Mouse (Mus musculus): ENCODE results near the gene Ptpn21.

DNA sequence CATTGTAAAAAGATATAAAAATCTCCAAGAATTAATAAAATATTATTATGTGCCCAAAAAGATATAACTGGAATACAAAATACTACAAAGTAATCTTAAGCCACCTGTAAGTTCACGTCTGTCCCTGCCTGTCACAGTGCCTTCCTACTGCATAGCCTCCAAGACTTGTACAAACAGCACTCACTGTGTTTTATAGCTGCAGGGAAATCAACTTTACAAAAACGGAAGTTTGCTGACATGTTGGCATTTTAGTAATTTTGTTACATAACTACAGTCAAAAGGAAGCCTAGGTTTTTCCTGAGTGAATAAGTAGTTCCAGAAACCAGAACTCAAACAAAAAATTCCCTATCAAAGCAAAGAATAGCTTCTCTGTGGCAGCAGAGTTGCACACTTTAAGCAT, 33.7 kb downstream of the Ptpn21 start:
- no peak for TF ChIP-seq CTCF (IDR thresholded peaks at IDR 0.05; ENCODE audit: borderline replicate concordance, insufficient read depth, low read depth, low read length)
- TF ChIP-seq POLR2A (IDR thresholded peaks at IDR 0.05; ENCODE audit: borderline replicate concordance, insufficient read depth, low read length): no peak
